Mouse (Mus musculus) WW6 (cell line): ENCODE measurements around the gene Ssh1.

Experiments used
- DNase-seq: peaks from one replicate; pipeline ENCODE4 v3.0.0-alpha.2; 2013; ENCODE audit warnings: low read depth, low spot score

Ssh1 gene

DNA sequence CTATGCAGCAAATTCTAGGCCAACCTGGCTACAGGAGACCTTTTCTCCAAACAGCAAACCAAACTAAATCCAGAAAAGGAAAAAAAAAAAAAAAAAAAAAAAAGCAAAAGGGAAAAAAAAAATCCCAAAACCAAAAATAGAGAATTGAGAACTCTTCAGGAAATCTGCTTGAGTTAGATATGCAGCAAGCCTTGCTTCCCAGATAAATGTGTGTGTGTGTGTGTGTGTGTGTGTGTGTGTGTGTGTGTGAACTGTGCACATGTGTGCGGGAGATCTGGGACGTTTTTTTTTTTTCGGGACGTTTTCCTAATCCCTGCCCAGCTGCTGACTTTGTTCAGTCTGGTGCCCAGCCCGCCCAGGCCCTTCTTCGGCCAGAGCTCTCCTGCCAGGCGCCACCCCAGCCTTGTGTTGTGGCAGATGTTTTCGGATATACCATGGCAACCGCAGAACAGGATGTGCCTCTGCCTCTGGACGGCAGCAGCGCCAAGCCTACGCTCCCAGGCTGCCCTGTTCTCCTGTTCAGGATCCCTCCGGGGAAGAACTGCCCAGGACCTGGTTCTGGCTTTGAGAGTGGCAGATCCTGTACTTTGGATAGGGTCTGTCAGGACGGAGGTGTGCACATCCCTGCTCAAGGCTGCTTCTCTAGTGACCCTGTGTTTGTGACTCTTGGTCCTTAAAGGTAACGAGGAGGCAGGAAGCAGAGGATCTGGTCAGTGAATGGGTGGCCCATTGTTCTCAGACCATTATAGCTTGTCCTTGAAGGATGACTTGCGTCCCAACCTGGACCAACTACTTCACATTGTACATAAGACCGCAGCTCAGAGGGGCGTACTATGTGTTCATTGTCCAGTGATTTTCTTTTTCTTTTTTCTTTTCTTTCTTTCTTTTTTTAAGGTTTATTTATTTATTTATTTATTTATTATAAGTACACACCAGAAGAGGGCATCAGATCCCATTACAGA lies 62.8 kb downstream of the Ssh1 start:
- DNase-seq, result no peak

DNA sequence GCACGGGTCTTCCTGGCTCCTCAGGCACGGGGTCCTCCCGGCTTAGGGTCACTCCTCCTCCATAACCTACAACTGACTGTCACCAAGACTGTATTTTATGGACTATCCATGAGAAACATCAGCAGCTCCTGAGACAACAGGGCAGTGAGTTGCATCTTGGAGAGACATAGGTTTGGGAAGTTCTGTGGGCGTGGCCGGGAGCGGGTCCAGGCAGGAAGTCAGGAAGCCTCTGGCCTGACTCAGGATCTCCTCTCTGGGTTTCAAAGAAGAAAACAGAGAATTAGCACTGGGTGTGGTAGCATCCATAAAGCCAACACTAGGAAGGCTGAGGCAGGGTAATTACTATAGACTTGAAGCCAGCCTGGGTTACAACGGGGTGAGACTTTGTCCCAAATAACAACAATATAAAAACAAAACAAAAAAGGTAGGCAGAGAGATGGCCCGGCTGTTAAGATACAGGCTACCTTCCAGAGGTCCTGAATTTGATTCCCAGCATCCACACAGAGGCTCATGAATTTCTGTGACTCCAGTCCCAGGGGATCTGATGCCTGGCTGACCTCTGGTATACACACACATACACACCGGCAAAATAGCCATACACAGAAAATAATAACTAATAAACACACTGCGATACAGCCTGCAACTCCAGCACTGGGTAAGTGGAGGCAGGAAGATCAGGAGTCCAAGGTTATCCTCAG lies 63.6 kb downstream of the Ssh1 start:
- DNase-seq, result no peak

DNA sequence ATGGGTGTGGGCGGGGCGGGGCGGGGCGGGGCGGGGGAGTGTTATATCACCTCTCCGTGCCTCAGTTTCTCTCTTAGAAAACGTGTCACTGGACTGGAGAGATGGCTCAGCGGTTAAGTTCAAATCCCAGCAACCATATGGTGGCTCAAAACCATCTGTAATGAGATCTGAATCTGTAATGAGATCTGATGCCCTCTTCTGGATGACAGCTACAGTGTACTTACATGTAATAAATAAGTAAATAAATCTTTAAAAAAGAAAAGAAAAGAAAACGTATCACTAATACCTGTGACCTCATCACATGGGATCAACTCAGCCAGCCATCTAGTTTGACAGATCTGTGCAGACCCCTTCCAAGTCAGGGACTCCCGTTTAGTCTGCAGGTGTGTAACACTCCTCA lies 64.2 kb downstream of the Ssh1 start:
- no peak for DNase-seq

DNA sequence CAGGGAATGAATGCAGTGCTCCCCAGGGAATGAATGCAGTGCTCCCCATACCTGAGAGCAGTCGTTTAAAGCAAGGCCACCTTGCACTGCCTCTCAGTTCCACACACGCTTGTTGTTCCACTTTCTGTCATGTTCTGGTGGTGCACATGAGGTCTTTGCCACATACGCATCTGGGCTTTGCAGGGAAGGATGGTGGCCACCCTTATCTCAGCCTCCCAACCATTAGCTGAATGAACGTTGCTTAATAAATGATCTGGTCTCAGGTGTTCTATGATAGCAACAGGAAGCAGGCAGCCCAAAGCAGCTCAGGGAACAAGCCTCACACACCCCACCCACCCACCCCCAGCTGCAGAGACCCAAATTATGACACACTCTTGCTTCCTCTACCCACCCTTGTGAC lies 69.1 kb downstream of the Ssh1 start:
- DNase-seq, result no peak

DNA sequence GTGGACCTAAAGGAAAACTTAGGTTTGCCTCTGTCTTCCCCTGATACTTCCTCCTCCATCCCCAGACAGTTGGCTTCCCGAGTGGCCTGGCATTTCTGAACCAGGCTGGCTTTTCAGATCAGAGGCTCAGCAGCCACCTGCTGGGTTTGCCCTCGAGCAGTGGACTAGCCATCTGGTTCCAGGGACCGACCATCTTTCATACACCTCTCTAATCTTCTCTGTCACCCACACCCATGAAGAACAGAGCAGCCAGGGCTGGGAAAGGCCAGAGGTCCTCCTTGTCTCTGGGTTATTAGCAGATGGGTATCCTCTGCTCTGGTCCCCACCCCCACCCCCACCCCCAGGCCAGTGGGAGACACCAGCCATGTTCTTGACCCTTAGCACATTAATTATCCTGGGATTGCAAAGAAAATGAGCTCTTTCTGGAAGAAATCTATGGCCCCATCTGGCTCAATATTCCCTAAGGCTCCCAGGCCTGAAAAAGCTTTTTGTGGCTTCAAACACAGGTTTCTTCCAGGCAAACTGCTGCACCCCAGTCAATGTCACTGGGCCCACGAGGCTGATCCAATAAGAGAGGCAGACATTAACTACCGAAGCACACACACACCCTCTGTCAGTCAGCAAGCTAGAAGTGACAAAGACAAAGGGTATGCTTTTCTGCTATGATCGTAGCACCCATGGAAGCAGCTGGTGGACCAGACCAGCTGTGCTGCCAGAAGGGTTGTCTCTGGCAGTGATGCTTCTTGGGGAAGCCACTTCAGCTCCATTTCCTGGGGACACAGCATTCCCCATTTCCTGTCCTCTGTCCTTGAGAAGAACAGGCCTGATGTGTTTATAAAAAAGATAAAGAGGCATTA lies 72.2 kb downstream of the Ssh1 start:
- DNase-seq, result no peak

DNA sequence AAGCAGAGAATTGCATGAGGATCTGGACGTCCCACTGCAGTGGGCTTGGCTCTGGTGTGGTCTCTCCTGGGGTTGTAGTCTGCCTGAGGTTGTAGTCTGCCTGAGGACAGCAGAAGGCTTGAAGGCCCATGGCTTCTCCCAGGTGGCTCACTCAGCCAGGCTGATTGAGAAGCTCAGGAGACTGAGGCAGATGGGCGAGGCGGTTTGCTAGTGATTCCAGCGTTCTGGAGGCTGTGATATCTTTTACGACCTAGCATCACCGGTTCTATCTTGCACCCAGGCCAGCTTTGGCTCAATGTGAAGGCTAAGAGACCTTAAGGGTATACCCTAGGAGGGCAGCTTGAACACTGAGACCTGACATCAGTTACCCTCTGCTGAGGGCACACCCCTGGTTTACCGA lies 74.6 kb downstream of the Ssh1 start:
- DNase-seq, result no peak

DNA sequence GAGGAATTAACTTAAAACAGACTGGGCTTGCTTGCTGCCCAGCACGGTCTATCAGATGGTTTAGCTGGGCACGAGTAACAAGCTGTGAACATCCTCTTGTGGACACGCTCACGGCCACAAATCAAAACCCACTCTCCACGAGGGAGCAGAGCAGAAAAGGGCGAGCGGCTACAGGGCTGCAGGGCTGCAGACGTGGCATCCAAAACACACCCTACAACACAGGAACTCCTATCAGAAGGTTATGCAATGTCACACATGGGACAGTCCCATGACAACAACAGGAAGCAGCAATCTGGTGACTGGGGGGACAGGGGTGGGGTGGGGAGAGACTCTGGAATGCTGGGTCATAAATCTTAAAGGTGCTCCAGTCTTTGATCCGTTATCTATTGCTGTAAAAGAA lies 75.0 kb downstream of the Ssh1 start:
- no peak for DNase-seq

DNA sequence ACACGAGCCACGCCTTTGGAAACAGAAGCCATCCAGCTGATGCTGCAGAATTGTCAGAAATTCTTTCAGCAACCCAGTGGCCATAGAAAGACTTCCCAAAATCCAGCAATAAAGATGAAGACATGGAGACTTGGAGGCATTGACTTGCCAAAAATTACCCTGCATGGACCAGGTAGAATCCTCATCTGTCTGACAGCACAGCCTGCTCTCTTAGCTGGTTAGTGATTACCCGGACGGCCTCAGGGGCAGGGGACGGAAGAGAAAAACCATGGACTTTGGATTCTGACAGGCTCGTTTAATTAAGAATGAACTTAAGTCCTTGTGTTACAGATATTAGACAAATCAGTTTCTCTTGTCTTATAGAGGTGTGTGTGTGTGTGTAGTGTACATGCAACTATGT lies 83.0 kb downstream of the Ssh1 start:
- DNase-seq, result no peak

DNA sequence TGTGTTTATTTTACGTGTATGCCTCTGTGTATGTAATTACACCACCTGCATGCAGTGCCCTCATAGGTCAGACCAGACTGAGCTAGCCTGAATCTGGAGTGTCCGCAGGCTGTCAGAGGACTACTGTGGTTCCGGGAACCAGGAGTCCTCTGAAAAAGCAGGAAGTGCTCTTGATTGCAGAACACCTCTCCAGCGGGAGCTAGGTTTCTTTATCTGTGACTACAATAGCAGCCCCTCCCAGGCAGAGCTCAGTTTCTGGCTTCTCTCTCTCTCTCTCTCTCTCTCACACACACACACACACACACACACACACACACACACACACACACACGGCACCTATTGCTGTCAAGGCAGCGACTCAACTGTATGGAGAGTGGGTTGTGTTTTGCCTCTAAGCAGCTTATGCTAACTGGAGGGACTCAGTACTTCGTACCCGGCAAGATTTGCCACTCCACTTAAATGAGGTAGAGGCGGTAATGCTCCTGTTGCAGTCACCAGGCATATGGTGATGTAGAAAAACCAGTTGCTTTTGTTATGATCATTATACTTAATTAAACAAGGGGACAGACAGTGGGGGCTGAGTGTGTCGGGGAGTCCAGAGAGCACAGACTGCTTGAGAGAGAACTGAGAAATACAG lies 83.5 kb downstream of the Ssh1 start:
- no peak for DNase-seq

DNA sequence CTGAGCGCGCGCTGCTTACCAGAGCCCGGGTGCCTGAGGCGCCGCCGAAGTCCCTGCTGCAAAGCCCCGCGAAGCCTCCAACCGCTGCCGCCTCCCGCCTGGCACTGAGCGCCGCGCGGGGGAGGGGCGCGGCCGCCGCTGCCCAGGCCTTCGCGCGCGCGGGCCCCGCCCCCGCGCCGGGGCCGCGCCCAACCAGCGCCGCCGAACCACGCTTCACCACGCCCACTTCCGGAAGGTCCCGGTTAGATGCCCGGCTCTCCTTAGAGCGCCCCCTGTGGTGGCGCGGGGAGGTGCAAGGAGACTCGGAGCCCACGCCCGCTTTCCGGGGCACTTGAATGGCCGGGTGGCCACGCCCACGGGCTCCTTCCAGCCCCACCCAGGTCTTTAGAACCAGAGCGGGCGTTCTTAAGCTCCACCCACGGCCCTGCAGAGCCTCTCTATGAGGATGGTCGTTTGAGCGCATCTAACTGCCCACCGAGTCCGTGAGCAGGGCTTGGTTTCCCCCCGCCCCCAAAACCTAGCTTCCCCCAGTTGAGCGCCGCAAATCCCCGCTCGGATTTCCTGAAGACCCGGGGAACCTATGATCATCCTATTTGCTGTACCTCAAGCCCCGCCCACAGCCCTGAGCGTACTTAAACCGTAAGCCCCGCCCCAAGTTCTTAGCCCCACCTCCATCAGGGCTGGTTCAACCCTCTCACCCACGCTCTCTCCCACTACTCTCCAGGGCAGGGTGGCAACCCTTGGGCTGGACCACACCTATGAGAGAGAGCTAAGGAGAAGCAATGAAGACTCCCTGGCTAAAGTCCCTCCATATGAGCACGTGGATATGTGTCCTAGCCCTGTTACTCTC lies 84.9 kb downstream of the Ssh1 start, which contains the start of gene Coro1c:
Gene Coro1c (minus strand): TSS at position 167 of the 850 bp plus-strand sequence.
- peak; percentile 90 for DNase-seq

DNA sequence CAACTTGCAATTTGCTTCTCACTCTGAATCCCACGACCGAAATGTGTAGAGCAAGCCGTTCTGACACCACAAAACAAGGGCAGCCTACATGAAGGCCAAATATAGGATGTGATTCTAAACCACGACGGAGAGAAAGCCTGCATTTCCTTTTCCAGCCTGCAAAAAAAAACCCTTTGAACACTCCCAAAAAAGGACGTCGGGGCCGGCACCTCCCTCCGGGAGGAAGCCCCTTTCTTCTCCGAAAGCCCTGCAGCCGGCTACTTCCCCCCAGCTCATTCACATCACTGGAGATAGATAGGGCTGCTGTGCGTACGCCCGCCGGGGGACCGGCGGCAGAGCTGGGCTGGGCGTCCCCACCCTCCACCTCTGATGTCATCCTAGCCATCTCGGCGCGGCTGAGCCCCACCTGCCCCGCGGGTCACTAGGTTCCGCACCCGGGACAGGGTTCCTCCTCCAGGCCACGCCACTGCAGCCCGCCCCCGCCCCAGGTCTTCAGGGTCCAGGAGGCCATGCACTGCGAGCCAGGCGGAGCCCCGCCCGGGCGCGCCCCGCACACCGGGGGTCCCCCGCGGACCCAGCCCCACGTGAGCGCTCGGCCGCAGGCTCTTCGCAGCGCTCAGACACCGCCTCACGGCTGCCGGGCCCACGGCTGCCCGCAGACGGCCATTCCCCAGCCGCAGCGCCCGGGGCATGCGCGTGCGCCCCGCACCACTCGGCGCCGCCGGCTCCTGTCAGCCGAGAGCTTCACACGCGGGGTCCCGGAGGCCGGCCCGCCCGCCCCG lies 85.7 kb downstream of the Ssh1 start:
- DNase-seq, result no peak

DNA sequence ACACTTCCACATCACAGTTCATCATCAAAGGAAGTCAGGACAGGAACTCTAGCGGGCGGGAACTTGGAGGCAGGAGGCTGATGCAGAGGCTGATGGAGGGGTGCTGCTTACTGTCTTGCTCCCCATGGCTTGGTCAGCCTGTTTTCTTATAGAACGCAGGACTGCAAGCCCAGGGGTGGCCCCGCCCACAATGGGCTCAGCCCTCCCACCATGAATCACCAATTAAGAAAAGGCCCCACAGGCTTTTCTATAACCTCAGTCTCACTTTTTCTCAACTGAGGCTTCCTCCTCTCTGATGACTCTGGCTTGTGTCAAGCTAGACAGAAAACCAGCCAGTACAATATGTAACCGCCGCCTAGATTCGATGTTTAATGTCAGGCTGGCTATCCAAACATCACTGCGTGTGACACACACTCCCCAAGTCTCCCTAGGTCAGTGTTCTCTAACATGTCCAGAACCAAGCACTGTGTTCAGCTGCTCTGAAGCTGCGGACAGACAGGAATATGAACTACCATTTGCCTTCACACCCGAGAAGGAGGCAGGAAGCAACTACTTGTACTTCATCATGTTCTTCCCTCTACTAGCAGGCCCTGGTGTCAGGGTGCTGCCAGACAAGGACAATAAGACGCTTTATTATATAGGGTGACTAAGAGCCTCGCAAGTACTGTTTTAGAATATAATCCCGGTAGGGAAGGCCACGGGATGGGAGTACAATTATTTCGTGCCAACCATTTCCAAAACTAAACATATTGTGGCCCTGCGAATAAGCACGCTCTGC lies 86.5 kb downstream of the Ssh1 start:
- no peak for DNase-seq

DNA sequence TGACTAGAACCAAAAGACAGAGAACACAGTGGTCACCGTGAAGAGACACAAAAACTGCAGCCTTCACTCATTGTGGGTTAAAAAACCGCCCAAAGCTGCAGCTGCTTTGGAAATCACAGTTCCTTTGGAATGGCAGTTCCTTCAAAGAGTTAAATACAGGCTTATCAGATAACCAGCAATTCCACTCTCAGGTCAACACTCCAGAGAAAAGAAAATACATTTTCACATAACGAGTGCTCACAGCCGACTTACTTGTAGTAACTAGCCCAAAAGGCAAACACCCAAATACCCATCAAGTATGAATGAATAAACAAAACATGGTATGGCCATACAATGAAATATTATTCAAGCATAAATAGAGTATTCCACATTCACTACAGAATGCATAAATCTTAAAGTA lies 88.7 kb downstream of the Ssh1 start:
- DNase-seq, result no peak

DNA sequence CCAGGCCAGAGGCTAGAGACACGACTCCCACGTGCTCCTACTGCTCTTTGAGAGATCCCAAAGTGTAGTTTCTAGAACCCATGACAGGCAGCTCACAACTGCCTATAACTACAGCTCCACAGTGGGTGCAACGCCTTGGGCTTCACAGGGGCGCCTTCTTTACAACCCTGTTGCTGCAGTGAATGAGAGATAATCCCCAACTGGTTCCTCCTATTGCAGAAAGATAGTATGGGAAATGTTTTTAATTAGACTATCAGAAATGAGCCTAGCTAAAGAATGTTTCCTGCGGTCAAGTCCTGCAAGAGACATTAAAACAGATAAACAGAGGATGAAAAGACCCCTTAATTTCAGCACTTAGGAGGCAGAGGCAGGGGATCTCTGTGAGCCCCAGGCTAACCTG lies 90.7 kb downstream of the Ssh1 start:
- DNase-seq, result no peak

DNA sequence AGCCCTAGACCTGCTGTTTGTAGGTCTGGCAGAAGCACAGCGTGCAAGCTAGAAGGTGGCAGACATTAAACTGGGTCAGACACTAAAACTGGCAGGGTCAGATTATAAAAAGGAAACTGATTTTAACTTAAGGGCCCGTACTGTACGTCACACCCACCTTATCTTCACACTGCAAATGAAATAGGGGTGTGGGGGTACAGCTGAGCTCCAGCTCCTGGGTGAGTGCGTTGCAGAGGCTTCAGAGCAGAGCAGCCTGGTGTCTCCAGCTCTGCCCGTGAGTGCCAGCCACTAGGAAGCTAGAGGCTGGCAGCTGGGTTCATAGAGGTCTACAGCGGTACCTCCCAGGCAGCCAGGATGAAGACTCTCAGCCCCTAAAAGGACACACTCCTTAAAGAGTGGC lies 91.7 kb downstream of the Ssh1 start:
- no peak for DNase-seq

DNA sequence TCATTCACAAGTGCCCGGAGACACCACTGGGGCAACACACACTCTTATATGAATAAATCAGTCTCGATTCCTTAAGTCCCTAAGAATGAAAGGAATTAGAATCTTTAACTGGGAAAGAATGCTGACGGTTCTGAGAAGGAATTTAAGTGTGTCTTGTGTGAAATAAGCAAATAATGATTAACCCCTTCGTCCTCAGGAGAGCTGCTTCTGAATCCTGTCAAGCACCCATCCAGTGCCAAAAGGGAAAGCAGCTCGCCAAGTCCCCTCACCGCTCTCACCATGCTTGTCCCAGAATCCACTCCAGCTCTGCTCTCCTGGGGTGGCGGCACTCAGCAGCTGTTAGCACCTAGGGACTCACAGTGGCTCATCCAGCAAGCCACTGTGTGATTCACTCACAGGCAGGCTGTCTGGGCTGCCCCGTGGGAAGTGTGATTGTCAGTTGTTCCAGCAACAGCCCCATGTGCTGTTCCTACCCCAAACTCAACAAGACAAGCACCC lies 92.6 kb downstream of the Ssh1 start:
- no peak for DNase-seq

DNA sequence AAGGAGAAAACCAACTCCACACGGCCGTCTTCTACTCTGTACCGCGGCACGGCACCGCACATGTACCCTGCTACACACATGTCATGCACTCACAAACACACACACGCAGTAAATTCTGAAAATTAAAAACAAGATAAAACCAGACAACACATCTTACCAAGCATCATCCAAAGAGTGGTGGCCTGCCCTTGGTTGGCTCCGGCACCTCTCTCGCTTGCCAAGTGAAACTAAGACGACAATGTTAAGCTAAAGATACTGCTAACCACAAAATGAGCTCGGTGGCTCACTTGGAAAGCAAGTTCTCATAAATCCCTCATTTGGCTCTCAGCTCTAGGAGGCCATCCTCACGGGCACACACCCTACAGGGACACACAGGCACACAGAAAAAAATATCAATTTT lies 94.2 kb downstream of the Ssh1 start:
- no peak for DNase-seq

DNA sequence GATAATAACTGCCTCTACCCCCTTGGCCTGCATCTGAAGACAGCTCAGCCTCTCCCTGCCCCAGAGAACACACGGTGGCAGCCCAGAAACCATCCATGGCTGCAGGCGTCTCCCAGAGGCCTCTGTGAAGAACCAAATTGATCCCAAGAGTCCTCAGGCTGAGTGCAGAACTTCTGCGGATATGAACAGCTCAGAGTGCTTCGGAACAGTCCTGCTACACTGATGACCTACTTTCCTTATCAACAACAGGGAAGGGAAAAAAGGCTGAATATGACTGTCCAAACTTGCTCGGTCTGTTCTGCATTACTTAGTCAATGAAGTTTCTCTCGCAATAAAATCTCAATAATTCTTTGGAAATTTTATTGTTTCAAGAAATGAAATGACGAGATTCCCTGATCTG lies 101.7 kb downstream of the Ssh1 start:
- no peak for DNase-seq

DNA sequence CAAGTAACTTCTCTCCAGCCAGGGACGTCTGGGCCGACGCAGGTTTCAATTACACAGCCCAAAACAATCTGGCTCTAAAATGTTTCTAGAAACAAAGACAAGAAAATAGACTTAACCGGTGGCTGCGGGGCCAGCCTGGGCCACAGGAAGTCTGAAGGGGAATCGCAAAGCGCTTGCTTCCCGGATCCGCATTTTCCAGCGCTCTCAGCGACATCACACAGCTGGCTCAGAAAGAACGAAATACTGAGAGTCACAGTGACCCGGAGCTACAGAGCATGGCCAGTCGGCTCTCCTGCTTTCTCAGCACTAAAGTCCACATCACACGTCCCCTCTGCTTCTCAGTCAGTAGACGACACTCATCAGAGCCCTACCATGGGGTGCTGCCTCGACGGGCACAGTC lies 102.8 kb downstream of the Ssh1 start:
- DNase-seq, result no peak
